Mouse (Mus musculus): Measurements from ENCODE around the gene Tmem91. TPM values are rescaled to one million over a fixed set of nuclear protein-coding genes. Genes with fewer than 3 reads are reported as not detected.

Tmem91 gene
- total RNA-seq, 2 experiments from 2014 or later, result 0.76 to 1.9 TPM

DNA sequence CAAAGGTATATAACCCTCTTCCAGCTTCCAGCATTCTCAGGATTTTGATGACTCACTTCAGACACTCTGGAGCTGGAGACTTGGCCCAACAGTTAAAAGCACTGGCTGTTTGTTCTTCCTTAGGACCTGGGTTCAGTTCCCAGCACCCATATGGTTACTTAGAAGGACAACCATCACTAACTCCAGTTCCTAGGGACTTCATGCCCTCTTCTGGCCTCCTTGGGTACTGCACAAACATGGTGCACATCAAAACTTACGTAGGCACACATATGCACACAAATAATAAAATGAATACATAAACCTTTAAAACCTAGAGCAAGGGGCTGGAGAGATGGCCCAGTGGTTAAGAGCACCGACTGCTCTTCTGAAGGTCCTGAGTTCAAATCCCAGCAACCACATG is 27.4 kb upstream of the Tmem91 start:
- no peak for DNase-seq (ENCODE audit: low spot score in 2 of 2)

- no peak for DNase-seq (ENCODE audit: low spot score in 2 of 2)
These were observed 25.8 kb upstream of the Tmem91 start for GRCm38 (mm10) chr7:25700732-25701131.

- no peak for DNase-seq (ENCODE audit: low spot score in 2 of 2)
These were observed 24.9 kb upstream of the Tmem91 start for GRCm38 (mm10) chr7:25699851-25700250.

DNA sequence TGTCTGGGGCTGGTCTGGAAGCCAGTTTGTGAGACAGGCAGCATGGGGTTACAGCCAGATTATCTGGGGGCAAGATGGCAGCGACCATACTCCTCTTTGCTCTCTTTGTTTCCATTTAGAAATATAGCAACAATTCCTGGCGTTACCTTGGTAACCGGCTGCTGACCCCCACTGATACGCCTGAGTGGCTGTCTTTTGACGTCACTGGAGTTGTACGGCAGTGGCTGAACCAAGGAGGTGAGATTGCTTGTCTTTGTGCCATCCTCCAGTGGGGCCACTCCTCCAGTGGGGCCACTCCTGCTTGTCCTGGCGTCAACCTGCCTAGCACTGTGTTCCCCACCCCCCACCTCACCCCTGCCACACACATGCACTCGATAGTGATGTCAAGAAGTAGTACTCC is 19.1 kb upstream of the Tmem91 start:
- DNase-seq (ENCODE audit: low spot score in 2 of 2), result no peak

DNA sequence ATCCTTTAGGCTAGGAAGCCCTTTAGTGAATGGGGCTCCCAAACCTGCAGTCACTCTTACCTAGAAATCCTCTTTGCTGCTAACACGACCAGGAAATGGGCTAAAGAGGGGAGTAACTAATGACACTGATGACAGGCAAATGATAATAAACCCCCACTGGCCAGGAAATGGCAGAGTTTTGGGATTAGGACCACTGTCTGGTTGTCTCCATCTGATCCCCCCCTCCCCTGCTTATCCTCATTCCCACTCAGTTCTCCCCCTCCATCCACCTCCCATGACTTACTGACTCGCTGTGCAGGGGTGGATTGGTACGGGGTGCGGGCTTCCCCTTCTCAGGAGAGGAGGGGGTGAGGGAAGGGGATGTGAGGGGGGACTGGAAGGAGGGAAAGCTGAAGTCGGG is 15.1 kb upstream of the Tmem91 start:
- DNase-seq (ENCODE audit: low spot score in 2 of 2), result no peak

DNA sequence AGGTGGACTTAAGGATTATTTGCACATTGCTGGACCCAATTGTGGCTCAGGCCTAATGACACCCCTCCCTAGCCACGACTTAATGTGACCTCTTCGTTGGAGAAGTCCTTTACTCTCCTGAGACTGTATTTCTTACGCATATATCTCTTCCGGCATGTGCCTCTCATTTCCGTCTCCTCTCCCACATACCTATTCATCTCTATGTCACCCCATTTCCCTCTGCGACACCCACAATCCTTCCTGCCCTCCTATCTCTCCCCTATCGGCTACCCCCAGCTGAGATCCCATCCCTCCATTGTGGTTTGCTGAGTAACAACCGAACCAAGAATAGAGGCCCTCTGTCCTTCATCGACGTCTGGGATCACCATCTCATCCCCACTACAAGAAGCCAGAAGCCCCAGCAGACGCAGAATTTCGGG is 14.6 kb upstream of the Tmem91 start:
- DNase-seq (ENCODE audit: low spot score in 2 of 2), result no peak

GRCm38 (mm10) chr7:25688810-25689586 is 14.0 kb upstream of the Tmem91 start:
- peak in 1 of 2 experiments; percentile 58 for DNase-seq (ENCODE audit: low spot score in 2 of 2)

- no peak for DNase-seq (ENCODE audit: low spot score in 2 of 2)
These were observed 12.9 kb upstream of the Tmem91 start for GRCm38 (mm10) chr7:25687811-25688401.

DNA sequence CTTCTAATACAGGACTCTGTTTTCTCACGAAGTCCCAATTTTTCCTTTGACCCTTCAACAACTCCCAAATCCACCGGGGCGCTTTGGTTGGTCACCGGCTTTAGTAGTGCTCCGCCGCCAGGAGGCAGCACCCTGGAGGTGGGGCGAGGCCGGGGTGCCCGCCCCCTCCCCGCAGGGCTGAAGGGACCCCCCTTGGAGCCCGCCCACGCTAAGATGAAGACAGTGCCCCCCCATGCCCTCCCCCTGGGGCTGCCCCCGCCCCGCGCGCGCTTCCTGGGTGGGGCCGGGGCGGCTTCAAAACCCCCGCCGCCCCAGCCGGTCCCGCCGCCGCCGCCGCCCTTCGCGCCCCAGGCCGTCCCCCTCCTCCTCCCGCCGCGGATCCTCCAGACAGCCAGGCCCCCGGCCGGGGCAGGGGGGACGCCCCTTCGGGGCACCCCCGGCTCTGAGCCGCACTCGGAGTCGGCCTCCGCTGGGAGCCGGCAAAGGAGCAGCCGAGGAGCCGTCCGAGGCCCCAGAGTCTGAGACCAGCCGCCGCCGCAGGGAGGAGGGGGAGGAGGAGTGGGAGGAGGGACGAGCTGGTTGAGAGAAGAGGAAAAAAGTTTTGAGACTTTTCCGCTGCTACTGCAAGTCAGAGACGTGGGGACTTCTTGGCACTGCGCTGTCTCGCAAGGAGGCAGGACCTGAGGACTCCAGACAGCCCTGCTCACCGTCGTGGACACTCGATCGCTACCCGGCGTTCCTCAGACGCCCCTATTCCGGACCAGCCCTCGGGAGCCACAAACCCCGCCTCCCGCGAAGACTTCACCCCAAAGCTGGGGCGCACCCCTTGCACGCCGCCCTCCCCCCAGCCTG is 11.9 kb upstream of the Tmem91 start, which contains the start of gene Tgfb1:
TSS of gene Tgfb1 (plus strand) at position 323 of the 852 bp plus-strand sequence.
- peak; percentile 40 to 59 for DNase-seq (ENCODE audit: low spot score in 2 of 2)

DNA sequence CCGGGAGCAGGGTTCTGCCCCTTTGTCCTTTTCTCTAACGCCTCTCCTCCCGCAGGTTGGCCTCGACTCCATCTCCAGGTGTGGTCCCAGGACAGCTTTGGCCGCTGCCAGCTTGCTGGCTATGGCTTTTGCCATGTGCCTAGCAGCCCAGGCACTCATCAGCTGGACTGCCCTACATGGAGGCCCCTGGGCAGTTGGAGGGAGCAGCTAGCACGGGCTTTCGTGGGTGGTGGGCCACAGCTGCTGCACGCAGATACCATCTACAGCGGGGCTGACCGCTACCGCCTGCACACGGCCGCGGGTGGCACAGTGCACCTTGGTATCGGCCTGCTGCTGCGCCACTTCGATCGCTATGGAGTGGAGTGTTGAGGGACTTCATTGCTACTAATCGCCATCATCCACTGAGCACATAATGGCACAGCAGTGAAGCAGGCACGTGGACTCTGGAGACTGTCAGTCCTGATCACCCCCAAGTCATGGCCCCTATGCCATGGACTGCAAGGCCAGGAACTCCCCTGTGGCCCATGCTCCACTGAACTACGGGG is 11.0 kb upstream of the Tmem91 start:
- DNase-seq (ENCODE audit: low spot score in 2 of 2), result no peak

DNA sequence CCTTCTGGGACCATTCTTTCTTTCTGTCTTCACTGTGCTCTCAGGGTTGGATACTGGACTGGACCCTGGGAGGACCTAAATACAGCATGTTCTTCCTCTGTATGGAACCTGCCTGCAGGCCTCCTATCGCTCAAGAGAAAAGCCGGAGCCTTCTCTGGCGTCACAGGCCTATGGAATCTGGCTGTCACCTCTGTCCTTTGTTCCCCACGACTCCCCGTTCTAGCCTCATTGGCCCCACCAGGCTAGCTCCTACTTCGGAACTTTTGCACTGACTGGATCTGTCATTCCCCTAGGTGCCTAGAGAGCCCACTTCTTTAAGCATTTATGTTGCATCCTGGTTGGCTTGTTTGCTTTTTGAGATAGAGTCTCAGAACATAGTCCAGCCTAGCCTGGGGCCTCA is 9.7 kb upstream of the Tmem91 start:
- DNase-seq (ENCODE audit: low spot score in 2 of 2), result no peak

GRCm38 (mm10) chr7:25683474-25684180 is 8.7 kb upstream of the Tmem91 start:
- no peak for DNase-seq (ENCODE audit: low spot score in 2 of 2)

- DNase-seq (ENCODE audit: low spot score in 2 of 2), result no peak
These were observed 6.6 kb upstream of the Tmem91 start for GRCm38 (mm10) chr7:25681341-25682231.

- DNase-seq (ENCODE audit: low spot score in 2 of 2), result peak; percentile 94
These were observed 5.7 kb upstream of the Tmem91 start, which contains the start of gene B9d2 for GRCm38 (mm10) chr7:25680514-25681258. B9d2 (plus strand) TSS chr7:25680780.

- DNase-seq (ENCODE audit: low spot score in 2 of 2), result no peak
These were observed 5.0 kb upstream of the Tmem91 start for GRCm38 (mm10) chr7:25679971-25680370.

DNA sequence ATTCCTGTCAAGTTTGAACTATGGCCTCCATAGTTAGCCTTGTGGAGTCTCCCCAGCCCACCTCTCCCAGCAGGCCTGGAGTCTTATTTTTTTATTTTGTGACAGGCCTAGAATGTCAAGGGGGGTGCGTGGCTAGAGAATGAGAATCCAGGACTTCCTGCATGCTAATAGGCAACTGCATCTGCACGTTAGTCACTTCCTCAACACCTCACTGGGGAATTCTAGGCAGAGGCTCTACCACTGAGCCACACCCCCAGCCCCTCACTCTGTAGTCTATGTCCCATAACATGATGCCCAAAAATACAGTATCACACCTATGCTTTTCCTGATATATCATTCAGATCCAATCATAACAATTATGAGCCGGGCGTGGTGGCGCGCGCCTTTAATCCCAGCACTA is 2.0 kb upstream of the Tmem91 start:
- no peak for DNase-seq (ENCODE audit: low spot score in 2 of 2)

DNA sequence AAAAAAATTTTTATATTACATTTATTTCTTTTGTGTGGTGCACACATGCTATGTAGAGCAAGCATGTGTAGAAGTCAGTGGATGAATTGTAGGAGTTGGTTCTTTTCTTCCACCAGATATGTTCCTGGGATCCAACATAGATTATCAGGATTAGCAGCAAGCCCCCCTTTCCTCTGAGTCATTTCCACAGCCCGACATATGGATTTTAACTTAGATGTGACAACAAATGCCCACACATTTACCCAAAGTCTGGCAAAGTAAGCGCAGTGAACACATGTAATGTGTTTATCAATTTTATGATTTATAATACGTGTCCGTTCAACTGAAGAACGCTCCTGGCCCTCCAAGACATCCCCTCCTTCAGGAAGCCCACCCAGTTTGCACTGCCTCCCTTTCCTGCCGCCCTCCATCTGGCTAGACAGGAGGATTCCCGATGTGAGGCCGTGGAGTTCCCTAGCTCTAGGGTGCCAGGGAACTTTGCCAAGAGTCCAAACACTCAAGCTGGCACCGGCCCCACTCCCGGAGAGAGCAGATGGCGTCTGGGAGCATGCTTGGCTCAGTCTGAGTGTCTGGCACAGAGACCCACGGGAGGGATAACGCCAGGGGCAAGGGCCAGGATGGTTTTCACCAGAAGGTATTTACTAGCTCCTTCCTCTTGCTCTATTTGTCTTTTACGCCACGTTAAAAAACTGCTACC is 1.3 kb upstream of the Tmem91 start:
- peak in 1 of 2 experiments; percentile 41 for DNase-seq (ENCODE audit: low spot score in 2 of 2)

GRCm38 (mm10) chr7:25675405-25675804 is 439 bp upstream of the Tmem91 start:
- DNase-seq (ENCODE audit: low spot score in 2 of 2), result no peak
